Mouse (Mus musculus) Patski (cell line): ENCODE measurements around the gene Arhgef3. TPM values are rescaled to one million over a fixed set of nuclear protein-coding genes. Genes with fewer than 3 reads are reported as not detected.
A peak's percentile ranks its signal among the peaks of the same experiment; 100 is the strongest.

Experiments
- ATAC-seq: fragments of 100-300 bp; one replicate; pipeline ENCODE4 v1.8.0; 2021
- CTCF ChIA-PET: fragments of 350-600 bp; sonication (Branson Sonifier 250); formaldehyde crosslinking; loops from one replicate; lab custom pipeline; 2022; ENCODE audit warnings: inconsistent platforms; lab: Charles Lee
- POLR2A ChIA-PET: fragments of 350-600 bp; sonication (Branson Sonifier 250); formaldehyde crosslinking; loops from one replicate; lab custom pipeline; 2022; ENCODE audit warnings: antibody characterized with exemption, inconsistent platforms; lab: Charles Lee
- DNase-seq: peaks from one replicate; pipeline ENCODE4 v3.0.0-alpha.2; 2011; ENCODE audit warnings: low read depth, low spot score
- H3K27me3 ChIP-seq: fragments of 371-371 bp; one replicate; pipeline ENCODE4 v1.5.1; 2021
- CTCF ChIP-seq: fragments of 100-300 bp; IDR thresholded peaks from one replicate; pipeline ENCODE4 v1.5.1; 2021
- in situ Hi-C: fragments of 300-500 bp; cut with MboI; formaldehyde crosslinking; loops from 3 replicates; pipeline ENCODE4 v1.11.1; 2018; ENCODE audit warnings: low pct_unique_long_range_greater_than_20kb, mixed read lengths
- polyA plus RNA-seq: library from polyadenylated mRNA; unstranded; gene quantifications from one replicate; pipeline ENCODE4 v1.2.3, GENCODE M21; 2021

Arhgef3 gene
- polyA plus RNA-seq, 1 experiment from 2014 or later, result 3.4 TPM

GRCm38 (mm10) chr14:27340682-27341415 lies 226.2 kb downstream of the Arhgef3 start:
- DNase-seq (no peak), ATAC-seq (peak; percentile 40)
- H3K27me3 ChIP-seq, result peaks cover 9% of the 10 kb centered on the region
- TF ChIP-seq CTCF, result no peak
- CTCF ChIA-PET, result interaction anchor here (0.9 to 1.7 kb wide), 4 partner anchors 39 to 79 kb away, joined by 3 to 4 read pairs (median 3); no protein-coding TSS in a partner anchor
- in situ Hi-C loops, result no loop called here
- POLR2A ChIA-PET, result no interaction called here

GRCm38 (mm10) chr14:27341486-27341885 lies 226.8 kb downstream of the Arhgef3 start:
- no peak for TF ChIP-seq CTCF
- DNase-seq, result peak; percentile 66
- in situ Hi-C loops, result no loop called here
- peaks cover 6% of the 10 kb centered on the region for H3K27me3 ChIP-seq
- ChIA-PET POLR2A (no interaction called here), CTCF (interaction anchor here (0.9 to 1.7 kb wide), 4 partner anchors 40 to 78 kb away, joined by 3 to 4 read pairs (median 3); no protein-coding TSS in a partner anchor)
- peak; percentile 65 for ATAC-seq

- TF ChIP-seq CTCF, result no peak
- ChIA-PET POLR2A (interaction anchor here (0.7 kb wide), 1 partner anchor 32 kb away, joined by 3 read pairs; no protein-coding TSS in a partner anchor), CTCF (no interaction called here)
- ATAC-seq, result no peak
- DNase-seq, result no peak
- H3K27me3 ChIP-seq, result peaks cover 2% of the 10 kb centered on the region
- in situ Hi-C loops, result no loop called here
Observed at GRCm38 (mm10) chr14:27342451-27342850, 227.8 kb downstream of the Arhgef3 start.

GRCm38 (mm10) chr14:27344250-27344990 lies 229.7 kb downstream of the Arhgef3 start:
- ChIA-PET POLR2A (no interaction called here), CTCF (no interaction called here)
- no peak for DNase-seq
- no peak for TF ChIP-seq CTCF
- no peaks in the 10 kb centered on the region for H3K27me3 ChIP-seq
- no peak for ATAC-seq
- in situ Hi-C loops, result no loop called here

GRCm38 (mm10) chr14:27345051-27345885 lies 230.6 kb downstream of the Arhgef3 start:
- no peak for TF ChIP-seq CTCF
- ATAC-seq, result no peak
- POLR2A ChIA-PET, result no interaction called here
- CTCF ChIA-PET, result interaction anchor here (0.9 kb wide), 1 partner anchor 11 kb away, joined by 3 read pairs; no protein-coding TSS in a partner anchor
- in situ Hi-C loops, result no loop called here
- no peaks in the 10 kb centered on the region for H3K27me3 ChIP-seq
- no peak for DNase-seq

- no peaks in the 10 kb centered on the region for H3K27me3 ChIP-seq
- no peak for ATAC-seq
- no peak for TF ChIP-seq CTCF
- ChIA-PET POLR2A (no interaction called here), CTCF (interaction anchor here (0.9 kb wide), 1 partner anchor 29 kb away, joined by 4 read pairs; no protein-coding TSS in a partner anchor)
- no peak for DNase-seq
- in situ Hi-C loops, result no loop called here
Observed at GRCm38 (mm10) chr14:27347224-27347623, 232.5 kb downstream of the Arhgef3 start.

- POLR2A ChIA-PET, result no interaction called here
- in situ Hi-C loops, result no loop called here
- no peak for TF ChIP-seq CTCF
- CTCF ChIA-PET, result interaction anchor here (0.9 kb wide), 1 partner anchor 29 kb away, joined by 4 read pairs; no protein-coding TSS in a partner anchor
- no peaks in the 10 kb centered on the region for H3K27me3 ChIP-seq
- ATAC-seq (no peak), DNase-seq (no peak)
Observed at GRCm38 (mm10) chr14:27347666-27348065, 233.0 kb downstream of the Arhgef3 start.

- DNase-seq (no peak), ATAC-seq (no peak)
- in situ Hi-C loops, result no loop called here
- ChIA-PET POLR2A (no interaction called here), CTCF (no interaction called here)
- TF ChIP-seq CTCF, result no peak
- H3K27me3 ChIP-seq, result no peaks in the 10 kb centered on the region
Observed at GRCm38 (mm10) chr14:27348088-27348487, 233.4 kb downstream of the Arhgef3 start.

GRCm38 (mm10) chr14:27348656-27349055 lies 234.0 kb downstream of the Arhgef3 start:
- in situ Hi-C loops, result no loop called here
- ChIA-PET CTCF (interaction anchor here (0.8 kb wide), 1 partner anchor 27 kb away, joined by 3 read pairs; no protein-coding TSS in a partner anchor), POLR2A (no interaction called here)
- H3K27me3 ChIP-seq, result no peaks in the 10 kb centered on the region
- ATAC-seq (no peak), DNase-seq (no peak)
- no peak for TF ChIP-seq CTCF

GRCm38 (mm10) chr14:27349120-27349519 lies 234.4 kb downstream of the Arhgef3 start:
- DNase-seq (no peak), ATAC-seq (no peak)
- POLR2A ChIA-PET, result no interaction called here
- no peak for TF ChIP-seq CTCF
- H3K27me3 ChIP-seq, result no peaks in the 10 kb centered on the region
- CTCF ChIA-PET, result interaction anchor here (0.8 to 1.2 kb wide), 2 partner anchors 14 to 27 kb away, joined by 3 read pairs; no protein-coding TSS in a partner anchor
- in situ Hi-C loops, result no loop called here
